Mouse (Mus musculus) liver, postnatal 0 days (tissue): ENCODE results near the gene Fam166b.

ENCODE experiments used
- CTCF ChIP-seq: sonication (generic); IDR thresholded peaks from 2 replicates; pipeline ENCODE4 v1.5.1; 2016; ENCODE audit warnings: antibody characterized with exemption, low read depth
- EP300 ChIP-seq: IDR thresholded peaks from 2 replicates; pipeline ENCODE4 v1.6.1; 2016; ENCODE audit warnings: antibody characterized with exemption, low read depth, mild to moderate bottlenecking

- no peak for TF ChIP-seq EP300
- no peak for TF ChIP-seq CTCF
Observed at GRCm38 (mm10) chr4:43398829-43399331, 30.1 kb downstream of the Fam166b start.
